Mouse (Mus musculus): Measurements from ENCODE around the gene Casp3. TPM values are rescaled to one million over a fixed set of nuclear protein-coding genes. Genes with fewer than 3 reads are reported as not detected.

Casp3 gene
- polyA plus RNA-seq, 1 experiment from 2014 or later = 20.7 TPM

GRCm38 (mm10) chr8:46671496-46671895, 54.4 kb downstream of the Casp3 start:
- H3K36me3 ChIP-seq (replicated peaks; ENCODE audit: insufficient read depth, low read length) = no peaks in the 10 kb centered on the region
- H3K4me3 ChIP-seq (ENCODE audit: low read depth, low read length) = no peak overlapping the region
- no peaks in the 10 kb centered on the region for H3K9me3 ChIP-seq (ENCODE audit: low read length)
- H3K4me2 ChIP-seq (ENCODE audit: low read depth, low read length) = no peak overlapping the region
- H3K4me1 ChIP-seq (ENCODE audit: insufficient read depth) = no peaks in the 10 kb centered on the region
- DNase-seq (peak; percentile 70), ATAC-seq (no peak)
- no peak overlapping the region for H3K27ac ChIP-seq (ENCODE audit: low read depth)
- no peaks in the 10 kb centered on the region for H3K27me3 ChIP-seq (ENCODE audit: insufficient read depth, low read length)
- no peak overlapping the region for H3K9ac ChIP-seq (replicated peaks)
- TF ChIP-seq EP300 (IDR thresholded peaks at IDR 0.05; ENCODE audit: low read depth) (no peak; the same call in 1 of the 2 replicates), CTCF (IDR thresholded peaks at IDR 0.05; ENCODE audit: low read depth) (peak; percentile 84)
- WGBS (ENCODE audit: insufficient replicate concordance) = 2% methylated on average over 2 of the region's 2 CpGs

GRCm38 (mm10) chr8:46680671-46681365, 63.7 kb downstream of the Casp3 start:
- 50% methylated on average over 5 of the region's 5 CpGs for WGBS (ENCODE audit: insufficient replicate concordance)
- no peak overlapping the region for H3K27ac ChIP-seq (ENCODE audit: low read depth)
- ATAC-seq = no peak

GRCm38 (mm10) chr8:46686664-46687336, 69.7 kb downstream of the Casp3 start:
- peak; percentile 98 for ATAC-seq
- Histone ChIP-seq H3K4me1 (ENCODE audit: insufficient read depth) (no peaks in the 10 kb centered on the region), H3K9ac (replicated peaks) (peak overlapping the region; percentile 70), H3K27me3 (ENCODE audit: insufficient read depth, low read length) (no peaks in the 10 kb centered on the region), H3K9me3 (ENCODE audit: low read length) (no peaks in the 10 kb centered on the region), H3K27ac (ENCODE audit: low read depth) (peak overlapping the region; percentile 82), H3K4me3 (ENCODE audit: low read depth, low read length) (peak overlapping the region; percentile 59), H3K4me2 (ENCODE audit: low read depth, low read length) (peak overlapping the region; percentile 67), H3K36me3 (replicated peaks; ENCODE audit: insufficient read depth, low read length) (no peaks in the 10 kb centered on the region)
- under 1% methylated on average over 19 of the region's 19 CpGs for WGBS (ENCODE audit: insufficient replicate concordance)
- DNase-seq = peak; percentile 92
- TF ChIP-seq EP300 (IDR thresholded peaks at IDR 0.05; ENCODE audit: low read depth) (peak; percentile 45; the same call in 1 of the 2 replicates), CTCF (IDR thresholded peaks at IDR 0.05; ENCODE audit: low read depth) (peak; percentile 69)

More at GRCm38 (mm10) chr8:46680671-46681365, 63.7 kb downstream of the Casp3 start:
- Histone ChIP-seq H3K4me3 (ENCODE audit: low read depth, low read length) (no peak overlapping the region), H3K9me3 (ENCODE audit: low read length) (no peaks in the 10 kb centered on the region), H3K36me3 (replicated peaks; ENCODE audit: insufficient read depth, low read length) (no peaks in the 10 kb centered on the region), H3K4me2 (ENCODE audit: low read depth, low read length) (no peak overlapping the region), H3K27me3 (ENCODE audit: insufficient read depth, low read length) (no peaks in the 10 kb centered on the region), H3K4me1 (ENCODE audit: insufficient read depth) (no peaks in the 10 kb centered on the region), H3K9ac (replicated peaks) (no peak overlapping the region)
- DNase-seq = no peak
- TF ChIP-seq EP300 (IDR thresholded peaks at IDR 0.05; ENCODE audit: low read depth) (no peak), CTCF (IDR thresholded peaks at IDR 0.05; ENCODE audit: low read depth) (no peak)

Other genes with a start within 250 kb of the Casp3 start
- gene Acsl1, start 146.3 kb upstream of the Casp3 start, polyA plus RNA-seq (2015; fragmentation: Nextera tagmentation; extraction: Ambion mirVana) = 428 and 466 TPM in 2 replicates
- 8.2 and 9.7 TPM in 2 replicates for gene Cenpu, start 65.3 kb upstream of the Casp3 start, polyA plus RNA-seq (2015; fragmentation: Nextera tagmentation; extraction: Ambion mirVana)
- gene Primpol, start 79 bp upstream of the Casp3 start, polyA plus RNA-seq (2015; fragmentation: Nextera tagmentation; extraction: Ambion mirVana) = 4.2 and 4.5 TPM in 2 replicates
- 23.1 and 24.3 TPM in 2 replicates for gene Irf2, start 122.4 kb downstream of the Casp3 start, polyA plus RNA-seq (2015; fragmentation: Nextera tagmentation; extraction: Ambion mirVana)